Mouse (Mus musculus) C2C12 (cell line): ENCODE data around the gene Plpp1.

Experiments used
- CEBPB ChIP-seq: IDR thresholded peaks from one replicate; pipeline ENCODE4 v1.6.1; 2011; ENCODE audit warnings: low read depth, mild to moderate bottlenecking, control low read depth, moderate library complexity
- CTCF ChIP-seq: IDR thresholded peaks from one replicate; pipeline ENCODE4 v1.5.1; 2011; ENCODE audit not compliant: control insufficient read depth, insufficient read depth, insufficient read length
- MAX ChIP-seq: IDR thresholded peaks from one replicate; pipeline ENCODE4 v1.6.1; 2011; ENCODE audit warnings: mild to moderate bottlenecking, control low read depth
- MYOG ChIP-seq: IDR thresholded peaks from one replicate; pipeline ENCODE4 v1.6.1; 2011; ENCODE audit not compliant: control insufficient read depth, insufficient read length; ENCODE audit errors: extremely low read depth

GRCm38 (mm10) chr13:112838562-112839232 is 38.1 kb downstream of the Plpp1 start:
- no peak for TF ChIP-seq CTCF
- TF ChIP-seq CEBPB: no peak
- TF ChIP-seq MAX: no peak
- no peak for TF ChIP-seq MYOG
